Mouse (Mus musculus) 416B (cell line): Measurements from ENCODE around the gene Sec14l2.
A peak's percentile ranks its signal among the peaks of the same experiment; 100 is the strongest.

Source experiments
- DNase-seq: peaks from one replicate; pipeline ENCODE4 v3.0.0; 2011; ENCODE audit warnings: low read depth

Gene Sec14l2

DNA sequence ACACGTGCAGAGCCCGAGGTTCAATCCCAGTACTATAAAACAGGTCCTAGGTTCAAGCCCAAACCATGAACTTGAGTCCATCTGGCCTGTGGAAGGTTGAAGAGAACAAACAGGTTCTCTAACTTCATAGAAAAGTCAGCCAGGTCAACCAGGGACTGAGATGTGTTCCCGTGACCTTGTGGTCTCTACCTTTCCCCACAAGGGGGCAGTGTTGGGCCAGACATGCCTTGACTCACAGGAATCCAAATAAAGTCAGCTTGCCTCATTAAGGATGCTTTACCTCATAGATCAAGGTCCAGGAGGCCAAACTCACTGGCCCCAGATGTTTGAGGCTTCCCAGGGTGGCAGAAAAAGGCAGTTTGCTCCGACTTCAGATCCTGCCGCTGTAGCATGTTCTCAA, 69.6 kb downstream of the Sec14l2 start:
- DNase-seq: peak; percentile 78

DNA sequence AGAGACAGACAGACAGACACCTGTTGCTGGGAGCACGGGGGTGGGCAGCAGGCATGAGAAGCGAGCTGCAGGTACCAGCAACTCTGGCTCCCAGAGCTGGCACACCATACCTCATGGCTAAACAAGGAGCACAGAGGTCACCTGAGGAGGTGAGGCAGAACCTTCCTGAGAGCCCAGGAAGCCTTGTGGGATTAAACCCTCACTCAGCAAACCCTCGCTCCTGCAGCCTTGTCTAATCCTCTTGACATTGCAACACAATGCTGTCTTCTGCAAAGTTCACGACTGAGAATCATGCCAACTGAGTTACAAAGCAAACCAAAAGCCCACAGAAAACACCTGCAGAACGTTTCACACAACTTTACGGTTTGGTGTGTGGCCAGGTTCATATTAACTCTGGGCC, 74.8 kb downstream of the Sec14l2 start:
- DNase-seq: no peak

DNA sequence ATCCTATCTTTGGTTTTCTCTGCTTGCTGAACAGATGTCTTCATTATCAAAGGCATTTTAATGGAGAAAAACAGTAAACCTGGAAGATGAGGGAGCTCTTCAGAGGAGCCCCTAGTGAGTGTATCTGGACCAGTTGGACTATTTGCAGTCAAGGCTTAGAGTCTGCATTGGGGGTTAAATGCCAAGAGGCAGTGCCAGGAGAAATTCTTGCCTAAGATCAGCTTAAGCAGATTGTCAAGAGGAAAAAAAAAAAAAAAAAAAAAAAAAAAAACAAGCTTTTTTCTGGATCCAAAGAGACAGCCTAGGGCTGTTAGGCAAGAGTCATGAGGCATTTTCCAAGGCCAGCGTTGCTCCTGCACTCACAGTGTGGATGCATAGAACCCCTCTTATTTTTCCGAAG, 75.4 kb downstream of the Sec14l2 start:
- no peak for DNase-seq
